Mouse (Mus musculus) erythroblast, embryonic 14.5 days (primary cell): Measurements from ENCODE around the gene Sap30l.

ENCODE experiments used
- GATA1 ChIP-seq: IDR thresholded peaks from 2 replicates; pipeline ENCODE4 v1.6.1; 2012; ENCODE audit warnings: low read length, inconsistent platforms, mixed read lengths
- TAL1 ChIP-seq: IDR thresholded peaks from 3 replicates; pipeline ENCODE4 v1.6.1; 2012; ENCODE audit warnings: low read length, inconsistent platforms, mixed read lengths

DNA sequence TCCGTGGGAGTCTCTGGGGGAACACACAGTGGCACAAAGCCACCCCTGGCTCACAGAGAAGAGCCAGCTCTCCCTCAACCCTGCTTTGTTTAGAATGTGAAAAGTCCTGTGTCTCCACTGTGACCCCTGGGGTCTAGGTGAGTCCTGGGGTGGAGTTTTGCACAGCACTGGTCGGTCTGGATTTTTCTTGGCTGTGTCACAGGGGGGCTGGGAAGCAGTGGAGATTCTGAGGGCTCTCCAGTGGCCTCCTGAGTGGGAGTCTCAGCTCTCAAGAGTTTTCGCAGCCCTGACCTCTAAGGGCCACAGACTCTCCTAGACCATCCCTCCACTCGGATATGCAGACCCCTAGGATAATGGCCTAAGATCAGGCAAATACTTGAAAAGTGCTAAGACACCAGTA lies 56.3 kb downstream of the Sap30l start:
- TF ChIP-seq GATA1 (no peak), TAL1 (no peak)
